Mouse (Mus musculus) macrophage (primary cell): ENCODE data around the gene Asb13. TPM values are rescaled to one million over a fixed set of nuclear protein-coding genes. Genes with fewer than 3 reads are reported as not detected.
A peak's percentile ranks its signal among the peaks of the same experiment; 100 is the strongest.

Source experiments
- H3K27ac ChIP-seq: fragments of 350-480 bp; formaldehyde crosslinking; 2 replicates; pipeline ENCODE4 v1.9.0; 2021
- H3K36me3 ChIP-seq: fragments of 350-480 bp; formaldehyde crosslinking; 2 replicates; pipeline ENCODE4 v1.9.0; 2021; ENCODE audit errors: inconsistent target
- H3K4me3 ChIP-seq: fragments of 350-480 bp; formaldehyde crosslinking; 2 replicates; pipeline ENCODE4 v1.9.0; 2021; ENCODE audit errors: inconsistent target
- H3K79me2 ChIP-seq: fragments of 350-480 bp; formaldehyde crosslinking; 2 replicates; pipeline ENCODE4 v1.9.0; 2021; ENCODE audit errors: inconsistent target
- WGBS: methylation state at CpG from one replicate; pipeline ENCODE4 v1.1.7; 2026; ENCODE audit warnings: inconsistent platforms; ENCODE audit not compliant: missing documents; 5-methylcytosine and 5-hydroxymethylcytosine counted together
- polyA plus RNA-seq: library from polyadenylated mRNA; stranded (reverse); fragments of 250-400 nt; gene quantifications from 3 replicates; pipeline ENCODE4 v1.2.4, GENCODE M21; 2018; ENCODE audit warnings: inconsistent platforms
- total RNA-seq, 78 experiments: library from RNA; depleted of rRNA; stranded (reverse); fragments of 250-400 nt; gene quantifications; 1 replicate in 9 of 78; 2 replicates in 24 of 78; 3 replicates in 43 of 78; 4 replicates in 2 of 78; pipeline ENCODE4 v1.2.4; 2018; ENCODE audit warnings: inconsistent platforms in 56 of 78

Asb13 gene
- total RNA-seq (2018; cell fraction: chromatin; rRNA removed) = 10 to 100 TPM in 23 of 26 experiments, 1 to 10 TPM in 3; 6.5 to 72.2 (median 26.7) TPM
- 10 to 100 TPM in 7 of 26 experiments, 1 to 10 TPM in 19; 3.2 to 12.2 (median 6.8) TPM for total RNA-seq (2018; cell fraction: cytosol; rRNA removed)
- 10 to 100 TPM in 23 of 26 experiments, 1 to 10 TPM in 3; 5.4 to 69.8 (median 22.6) TPM for total RNA-seq (2018; cell fraction: nucleus; rRNA removed)
- polyA plus RNA-seq = 5.1 to 11.6 TPM (median 7.3 TPM) in 3 replicates

- H3K36me3 ChIP-seq = no peaks in the 10 kb centered on the region
- 2% methylated on average over 44 of the region's 47 CpGs for WGBS
- H3K4me3 ChIP-seq = peak within 1 kb of the TSS; percentile 62
- no peaks in the 10 kb centered on the region; the same call in 1 of the 2 replicates for H3K79me2 ChIP-seq
- H3K27ac ChIP-seq = no peak within 1 kb of the TSS
Observed at GRCm38 (mm10) chr13:3633895-3634811, at the start of gene Asb13. Gene Asb13 (plus strand): TSS chr13:3634032.

GRCm38 (mm10) chr13:3590789-3591188 lies 43.0 kb upstream of the Asb13 start:
- H3K79me2 ChIP-seq = no peaks in the 10 kb centered on the region
- 95% methylated on average over 3 of the region's 3 CpGs for WGBS
- peaks cover 69% of the 10 kb centered on the region for H3K36me3 ChIP-seq
- no peak overlapping the region for H3K27ac ChIP-seq
- H3K4me3 ChIP-seq = no peak overlapping the region

GRCm38 (mm10) chr13:3594311-3594710 lies 39.5 kb upstream of the Asb13 start:
- H3K36me3 ChIP-seq = peaks cover 64% of the 10 kb centered on the region
- 100% methylated on average over 1 of the region's 1 CpGs for WGBS
- no peak overlapping the region for H3K4me3 ChIP-seq
- no peak overlapping the region for H3K27ac ChIP-seq
- H3K79me2 ChIP-seq = no peaks in the 10 kb centered on the region

- Histone ChIP-seq H3K36me3 (peaks cover 53% of the 10 kb centered on the region), H3K79me2 (peaks cover 4% of the 10 kb centered on the region; the same call in 1 of the 2 replicates), H3K27ac (no peak overlapping the region), H3K4me3 (no peak overlapping the region)
- WGBS = 88% methylated on average over 3 of the region's 6 CpGs
Observed at GRCm38 (mm10) chr13:3596232-3596631, 37.6 kb upstream of the Asb13 start.

- WGBS = 11% methylated on average over 8 of the region's 8 CpGs
Observed at GRCm38 (mm10) chr13:3609780-3610117, 24.1 kb upstream of the Asb13 start.

GRCm38 (mm10) chr13:3610118-3610794 lies 23.6 kb upstream of the Asb13 start:
- H3K36me3 ChIP-seq = no peaks in the 10 kb centered on the region
- H3K27ac ChIP-seq = peak overlapping the region; percentile 29
- under 1% methylated on average over 45 of the region's 50 CpGs for WGBS
- peak overlapping the region; percentile 95 for H3K4me3 ChIP-seq
- peaks cover 52% of the 10 kb centered on the region for H3K79me2 ChIP-seq

More at GRCm38 (mm10) chr13:3609780-3610117, 24.1 kb upstream of the Asb13 start:
- H3K79me2 ChIP-seq = peaks cover 57% of the 10 kb centered on the region
- H3K27ac ChIP-seq = peak overlapping the region; percentile 29
- H3K36me3 ChIP-seq = no peaks in the 10 kb centered on the region
- peak overlapping the region; percentile 95 for H3K4me3 ChIP-seq

GRCm38 (mm10) chr13:3610795-3611438 lies 22.9 kb upstream of the Asb13 start, which contains the start of gene Fam208b:
Gene Fam208b (minus strand): TSS chr13:3611108.
- 2% methylated on average over 53 of the region's 58 CpGs for whole genome bisulfite sequencing
- H3K27ac ChIP-seq = peak within 1 kb of the TSS; percentile 34

GRCm38 (mm10) chr13:3627139-3627538 lies 6.7 kb upstream of the Asb13 start:
- 56% methylated on average over 3 of the region's 3 CpGs for WGBS
- Histone ChIP-seq H3K4me3 (no peak overlapping the region), H3K36me3 (no peaks in the 10 kb centered on the region)

More at GRCm38 (mm10) chr13:3610795-3611438, 22.9 kb upstream of the Asb13 start, which contains the start of gene Fam208b:
- Histone ChIP-seq H3K79me2 (peaks cover 45% of the 10 kb centered on the region), H3K36me3 (no peaks in the 10 kb centered on the region), H3K4me3 (peak within 1 kb of the TSS; percentile 95)

GRCm38 (mm10) chr13:3628102-3628501 lies 5.7 kb upstream of the Asb13 start:
- H3K4me3 ChIP-seq = no peak overlapping the region
- WGBS = 21% methylated on average over 3 of the region's 3 CpGs

More at GRCm38 (mm10) chr13:3627139-3627538, 6.7 kb upstream of the Asb13 start:
- Histone ChIP-seq H3K79me2 (no peaks in the 10 kb centered on the region), H3K27ac (no peak overlapping the region)

GRCm38 (mm10) chr13:3632551-3632950 lies 1.3 kb upstream of the Asb13 start:
- Histone ChIP-seq H3K27ac (no peak overlapping the region), H3K4me3 (no peak overlapping the region), H3K36me3 (no peaks in the 10 kb centered on the region), H3K79me2 (no peaks in the 10 kb centered on the region; the same call in 1 of the 2 replicates)
- WGBS = 78% methylated on average over 9 of the region's 9 CpGs

More at GRCm38 (mm10) chr13:3628102-3628501, 5.7 kb upstream of the Asb13 start:
- H3K79me2 ChIP-seq = no peaks in the 10 kb centered on the region
- H3K36me3 ChIP-seq = no peaks in the 10 kb centered on the region
- H3K27ac ChIP-seq = no peak overlapping the region

GRCm38 (mm10) chr13:3633131-3633530 lies 701 bp upstream of the Asb13 start:
- H3K27ac ChIP-seq = no peak overlapping the region
- no peaks in the 10 kb centered on the region; the same call in 1 of the 2 replicates for H3K79me2 ChIP-seq
- 43% methylated on average over 6 of the region's 6 CpGs for WGBS
- no peak overlapping the region for H3K4me3 ChIP-seq
- no peaks in the 10 kb centered on the region for H3K36me3 ChIP-seq

- WGBS = 92% methylated on average over 3 of the region's 3 CpGs
- Histone ChIP-seq H3K79me2 (peaks cover 4% of the 10 kb centered on the region; the same call in 1 of the 2 replicates), H3K4me3 (no peak overlapping the region), H3K36me3 (no peaks in the 10 kb centered on the region), H3K27ac (no peak overlapping the region)
Observed at GRCm38 (mm10) chr13:3635076-3635475, 1.2 kb downstream of the Asb13 start.

- WGBS = 17% methylated on average over 11 of the region's 11 CpGs
- Histone ChIP-seq H3K4me3 (peak overlapping the region; percentile 23), H3K36me3 (no peaks in the 10 kb centered on the region)
Observed at GRCm38 (mm10) chr13:3636797-3637196, 3.0 kb downstream of the Asb13 start.

GRCm38 (mm10) chr13:3642049-3642448 lies 8.2 kb downstream of the Asb13 start:
- H3K79me2 ChIP-seq = peaks cover 4% of the 10 kb centered on the region; the same call in 1 of the 2 replicates
- WGBS = 88% methylated on average over 9 of the region's 9 CpGs
- no peak overlapping the region for H3K4me3 ChIP-seq
- no peak overlapping the region for H3K27ac ChIP-seq
- peaks cover 18% of the 10 kb centered on the region; the same call in 1 of the 2 replicates for H3K36me3 ChIP-seq

More at GRCm38 (mm10) chr13:3636797-3637196, 3.0 kb downstream of the Asb13 start:
- H3K27ac ChIP-seq = no peak overlapping the region
- H3K79me2 ChIP-seq = peaks cover 4% of the 10 kb centered on the region; the same call in 1 of the 2 replicates
